Mouse (Mus musculus): ENCODE measurements around the gene Lrrc15. TPM values are rescaled to one million over a fixed set of nuclear protein-coding genes. Genes with fewer than 3 reads are reported as not detected.

Gene Lrrc15
- not detected in 4 replicates for total RNA-seq (2023; ENCODE audit: inconsistent age)

DNA sequence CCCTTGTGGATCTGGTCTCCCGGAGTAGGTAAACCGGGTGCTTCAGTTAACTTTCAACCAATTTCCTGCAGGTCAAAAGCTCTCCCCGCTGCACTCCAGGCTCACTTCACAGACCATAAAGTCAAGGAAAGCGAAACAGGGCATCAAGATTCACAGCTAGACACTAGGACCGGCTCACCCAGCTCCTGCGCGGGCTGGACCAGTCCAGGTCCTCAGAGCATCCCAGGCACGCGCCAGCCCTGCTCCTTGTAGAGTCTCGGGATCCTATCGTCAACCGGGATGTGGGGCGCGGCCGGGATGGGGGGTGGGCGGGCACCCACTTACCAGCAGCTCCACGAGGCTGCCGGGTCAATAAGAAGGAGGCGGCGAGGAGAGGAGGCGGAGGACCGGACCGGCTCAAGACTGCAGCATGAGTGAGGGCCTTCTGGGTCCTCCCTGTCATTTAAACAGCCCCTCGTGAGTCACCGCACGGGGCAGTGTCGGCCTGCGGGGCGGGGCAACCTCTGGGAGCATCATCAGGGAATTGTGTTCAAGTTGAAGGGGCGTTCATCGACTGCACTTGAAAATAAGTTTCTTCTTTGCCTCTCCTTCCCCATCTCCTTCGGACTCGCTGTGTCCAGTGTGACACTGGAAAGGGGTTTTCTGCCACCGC, at the start of gene Lrrc15:
Gene Lrrc15, minus strand, starts transcription at position 413 of the 652 bp plus-strand sequence.

DNA sequence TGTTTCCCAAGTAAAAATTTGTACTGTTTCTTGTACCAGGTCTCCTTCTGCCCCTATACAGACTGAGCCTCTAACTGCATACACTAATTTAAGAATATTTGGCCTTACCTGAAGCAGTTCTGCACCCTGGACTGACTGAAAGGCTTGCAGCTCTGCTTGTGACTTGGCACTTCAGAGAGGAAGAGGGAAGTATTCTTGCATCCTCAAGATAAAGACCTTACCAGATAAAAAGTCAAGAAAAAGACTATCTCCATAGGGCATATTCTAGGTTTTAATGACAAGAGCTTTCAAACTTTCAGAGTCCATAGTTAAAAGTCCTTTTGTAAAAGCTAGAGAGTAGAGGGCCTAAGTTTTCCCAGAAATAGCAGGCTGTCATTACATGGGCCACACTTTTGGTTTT, 27.6 kb upstream of the Lrrc15 start, which contains the start of gene Gp5:
Gene Gp5, minus strand, starts transcription at position 133 of the 400 bp plus-strand sequence.

GRCm38 (mm10) chr16:30267359-30267758, 15.7 kb downstream of the Lrrc15 start, which contains the start of gene Cpn2:
Cpn2 (minus strand) TSS chr16:30267499.

Other genes with a start within 250 kb of the Lrrc15 start
- gene Hes1, start 218.9 kb downstream of the Lrrc15 start, total RNA-seq (2023; ENCODE audit: inconsistent age), result 75.2 to 95.8 TPM (median 85.8 TPM) in 4 replicates
- gene Cpn2, start 15.8 kb downstream of the Lrrc15 start, total RNA-seq (2023; ENCODE audit: inconsistent age), result not detected in 4 replicates
- 0.30 to 1.4 TPM (median 0.51 TPM) in 4 replicates for gene Gp5, start 27.5 kb upstream of the Lrrc15 start, total RNA-seq (2023; ENCODE audit: inconsistent age)
- gene Atp13a3, start 122.7 kb upstream of the Lrrc15 start, total RNA-seq (2023; ENCODE audit: inconsistent age), result 74.3 to 80.9 TPM (median 77.9 TPM) in 4 replicates